Comparison of ENCODE assay signal across 12 mouse cellular contexts in genomic region chr17:65957782-65958325, GRCm38 (mm10). TPM values are rescaled to one million over a fixed set of nuclear protein-coding genes. Genes with fewer than 3 reads are reported as not detected.
DNase-seq lines count a peak whose midpoint lies in the region; ATAC-seq and TF ChIP-seq lines count a peak whose summit lies in the region.
"Had no signal": no experiment of that assay in that cellular context is flagged by ENCODE, and none has a peak within 500 bp of the region (broad histone marks: within the 10 kb centered on the region; RNA-seq: fewer than 3 reads in every experiment).

No protein-coding gene starts in this region.

- peaks cover 2% of the 10 kb centered on the region; the same call in 1 of the 2 replicates for H3K4me1 ChIP-seq in forebrain, embryonic 16.5 days (replicated peaks; ENCODE audit: control insufficient read depth, insufficient read depth, low read length)
- H3K4me1 ChIP-seq in forebrain, embryonic 12.5 days, result no peaks in the 10 kb centered on the region
- H3K4me1 ChIP-seq in hindbrain, postnatal 0 days (ENCODE audit: insufficient read depth, low read length), result no peaks in the 10 kb centered on the region
- H3K4me1 ChIP-seq in hindbrain, embryonic 11.5 days (replicated peaks; ENCODE audit: control insufficient read depth, insufficient read depth, low read length), result no peaks in the 10 kb centered on the region
- peaks cover 25% of the 10 kb centered on the region for H3K4me1 ChIP-seq in thymus, adult 2 months (replicated peaks; ENCODE audit: control insufficient read depth, insufficient read depth, low read length)
- peaks cover 4% of the 10 kb centered on the region; the same call in 1 of the 2 replicates for H3K4me1 ChIP-seq in embryonic facial prominence, embryonic 14.5 days (ENCODE audit: control insufficient read depth, insufficient read depth, low read length)
- H3K4me1 ChIP-seq: neural tube, embryonic 15.5 days had no signal

- peak; percentile 17 for DNase-seq in hindbrain, postnatal 0 days (ENCODE audit: low spot score)
- DNase-seq in hindbrain, embryonic 11.5 days (ENCODE audit: low spot score), result no peak
- no peak for DNase-seq in thymus, adult 2 months
- no peak for DNase-seq in thymus, adult 18-20 months
- DNase-seq in embryonic facial prominence, embryonic 14.5 days (ENCODE audit: low spot score), result no peak
- no peak for DNase-seq in adrenal gland, adult 8-10 months
- DNase-seq: gastrocnemius, postnatal 25 days; right cerebral cortex, postnatal 4 days had no signal

- no peaks in the 10 kb centered on the region for H3K27me3 ChIP-seq in forebrain, embryonic 16.5 days (replicated peaks; ENCODE audit: control insufficient read depth, insufficient read depth, low read length)
- no peaks in the 10 kb centered on the region for H3K27me3 ChIP-seq in forebrain, embryonic 12.5 days
- no peaks in the 10 kb centered on the region for H3K27me3 ChIP-seq in hindbrain, postnatal 0 days (ENCODE audit: insufficient read depth, low read length)
- no peaks in the 10 kb centered on the region for H3K27me3 ChIP-seq in hindbrain, embryonic 11.5 days (ENCODE audit: control insufficient read depth, insufficient read depth, low read length)
- no peaks in the 10 kb centered on the region for H3K27me3 ChIP-seq in thymus, adult 2 months (ENCODE audit: control insufficient read depth, insufficient read depth, low read length)
- no peaks in the 10 kb centered on the region for H3K27me3 ChIP-seq in embryonic facial prominence, embryonic 14.5 days (replicated peaks; ENCODE audit: control insufficient read depth, insufficient read depth, low read length)
- H3K27me3 ChIP-seq: embryonic facial prominence, embryonic 15.5 days; neural tube, embryonic 15.5 days had no signal

- 51% methylated on average over 8 of the region's 8 CpGs for WGBS in forebrain, embryonic 16.5 days
- WGBS in forebrain, embryonic 12.5 days, result 91% methylated on average over 8 of the region's 8 CpGs
- WGBS in hindbrain, postnatal 0 days, result 52% methylated on average over 8 of the region's 8 CpGs
- WGBS in hindbrain, embryonic 11.5 days, result 97% methylated on average over 8 of the region's 8 CpGs
- 93% methylated on average over 8 of the region's 8 CpGs for WGBS in thymus, adult 2 months
- WGBS in embryonic facial prominence, embryonic 14.5 days, result 75% methylated on average over 8 of the region's 8 CpGs

- H3K4me3 ChIP-seq in forebrain, embryonic 16.5 days (replicated peaks; ENCODE audit: low read length), result no peak overlapping the region
- no peak overlapping the region for H3K4me3 ChIP-seq in forebrain, embryonic 12.5 days (replicated peaks)
- H3K4me3 ChIP-seq in hindbrain, postnatal 0 days (ENCODE audit: low read length), result no peak overlapping the region
- no peak overlapping the region for H3K4me3 ChIP-seq in hindbrain, embryonic 11.5 days (ENCODE audit: low read depth, low read length)
- no peak overlapping the region for H3K4me3 ChIP-seq in thymus, adult 2 months (ENCODE audit: control insufficient read depth, insufficient read depth, low read length)
- H3K4me3 ChIP-seq in embryonic facial prominence, embryonic 14.5 days (ENCODE audit: low read depth, low read length), result no peak overlapping the region
- H3K4me3 ChIP-seq: embryonic facial prominence, embryonic 15.5 days; neural tube, embryonic 15.5 days had no signal

- H3K27ac ChIP-seq in forebrain, embryonic 16.5 days (ENCODE audit: low read length), result no peak overlapping the region
- no peak overlapping the region for H3K27ac ChIP-seq in forebrain, embryonic 12.5 days
- H3K27ac ChIP-seq in hindbrain, postnatal 0 days, result no peak overlapping the region
- no peak overlapping the region for H3K27ac ChIP-seq in hindbrain, embryonic 11.5 days (ENCODE audit: low read depth, low read length)
- H3K27ac ChIP-seq in thymus, adult 2 months (ENCODE audit: control insufficient read depth, insufficient read depth, low read length), result 0 out of 2 replicates have a peak overlapping the region, but pooled peaks have one; percentile 1
- peak overlapping the region; percentile 44; the same call in 1 of the 2 replicates for H3K27ac ChIP-seq in embryonic facial prominence, embryonic 14.5 days (replicated peaks; ENCODE audit: low read depth, low read length)
- H3K27ac ChIP-seq: neural tube, embryonic 15.5 days had no signal

- H3K36me3 ChIP-seq in forebrain, embryonic 16.5 days (ENCODE audit: control insufficient read depth, insufficient read depth), result no peaks in the 10 kb centered on the region
- no peaks in the 10 kb centered on the region for H3K36me3 ChIP-seq in forebrain, embryonic 12.5 days (replicated peaks)
- no peaks in the 10 kb centered on the region for H3K36me3 ChIP-seq in hindbrain, postnatal 0 days (ENCODE audit: insufficient read depth, low read length)
- H3K36me3 ChIP-seq in hindbrain, embryonic 11.5 days (ENCODE audit: control insufficient read depth, insufficient read depth, low read length), result no peaks in the 10 kb centered on the region
- no peaks in the 10 kb centered on the region for H3K36me3 ChIP-seq in thymus, adult 2 months (ENCODE audit: control insufficient read depth, insufficient read depth, low read length)
- no peaks in the 10 kb centered on the region for H3K36me3 ChIP-seq in embryonic facial prominence, embryonic 14.5 days (ENCODE audit: control insufficient read depth, insufficient read depth, low read length)
- H3K36me3 ChIP-seq: embryonic facial prominence, embryonic 15.5 days; neural tube, embryonic 15.5 days had no signal

- no peak for TF ChIP-seq CTCF in hindbrain, postnatal 0 days (IDR thresholded peaks at IDR 0.05; ENCODE audit: low read depth)
- TF ChIP-seq CTCF in thymus, adult 2 months (IDR thresholded peaks at IDR 0.05; ENCODE audit: borderline replicate concordance, control insufficient read depth, extremely low read depth, insufficient read depth, low read length, poor library complexity), result no peak

- ATAC-seq in forebrain, embryonic 16.5 days, result 0 out of 2 replicates have a peak, but pooled peaks have one; percentile 13
- no peak for ATAC-seq in forebrain, embryonic 12.5 days (ENCODE audit: low FRiP score)
- ATAC-seq in hindbrain, postnatal 0 days, result no peak
- no peak for ATAC-seq in hindbrain, embryonic 11.5 days (ENCODE audit: low FRiP score)
- peak; percentile 15; the same call in 1 of the 2 replicates for ATAC-seq in embryonic facial prominence, embryonic 14.5 days (ENCODE audit: low read depth)

- TF ChIP-seq POLR2A in thymus, adult 2 months (IDR thresholded peaks at IDR 0.05; ENCODE audit: control insufficient read depth, extremely low read depth, insufficient read depth, low read length, poor library complexity), result no peak

- H3K9me3 ChIP-seq in forebrain, embryonic 16.5 days (ENCODE audit: control insufficient read depth, low read length), result no peaks in the 10 kb centered on the region
- no peaks in the 10 kb centered on the region for H3K9me3 ChIP-seq in forebrain, embryonic 12.5 days
- H3K9me3 ChIP-seq in hindbrain, postnatal 0 days (ENCODE audit: low read length), result no peaks in the 10 kb centered on the region
- H3K9me3 ChIP-seq in hindbrain, embryonic 11.5 days (ENCODE audit: control insufficient read depth, low read length), result no peaks in the 10 kb centered on the region
- no peaks in the 10 kb centered on the region for H3K9me3 ChIP-seq in embryonic facial prominence, embryonic 14.5 days (ENCODE audit: control insufficient read depth, low read length)
- H3K9me3 ChIP-seq: embryonic facial prominence, embryonic 15.5 days; neural tube, embryonic 15.5 days had no signal

- H3K4me2 ChIP-seq in forebrain, embryonic 16.5 days (ENCODE audit: low read length), result no peak overlapping the region
- H3K4me2 ChIP-seq in forebrain, embryonic 12.5 days, result no peak overlapping the region
- no peak overlapping the region for H3K4me2 ChIP-seq in hindbrain, postnatal 0 days (ENCODE audit: low read depth, low read length)
- H3K4me2 ChIP-seq in hindbrain, embryonic 11.5 days (replicated peaks; ENCODE audit: low read depth, low read length), result no peak overlapping the region
- H3K4me2 ChIP-seq in embryonic facial prominence, embryonic 14.5 days (ENCODE audit: low read depth, low read length), result no peak overlapping the region
- H3K4me2 ChIP-seq: embryonic facial prominence, embryonic 15.5 days; neural tube, embryonic 15.5 days had no signal

- no peak overlapping the region for H3K9ac ChIP-seq in forebrain, embryonic 16.5 days (replicated peaks; ENCODE audit: low read depth, low read length)
- H3K9ac ChIP-seq in forebrain, embryonic 12.5 days, result no peak overlapping the region
- H3K9ac ChIP-seq in hindbrain, postnatal 0 days (replicated peaks; ENCODE audit: low read length), result no peak overlapping the region
- no peak overlapping the region for H3K9ac ChIP-seq in hindbrain, embryonic 11.5 days (ENCODE audit: low read depth, low read length)
- H3K9ac ChIP-seq in embryonic facial prominence, embryonic 14.5 days (ENCODE audit: low read depth, low read length), result no peak overlapping the region
- H3K9ac ChIP-seq: embryonic facial prominence, embryonic 15.5 days; neural tube, embryonic 15.5 days had no signal

RNA-seq across cellular contexts. Expression of gene Twsg1, which starts 6.8 kb away (rescaled TPM):
- 71.1 and 82.7 TPM in 2 replicates for polyA plus RNA-seq in forebrain, embryonic 16.5 days (2015; fragmentation: Nextera tagmentation; extraction: Ambion mirVana)
- polyA plus RNA-seq in forebrain, embryonic 12.5 days (2016; fragmentation: Nextera tagmentation; extraction: Ambion mirVana), result 100 and 101 TPM in 2 replicates
- 39.8 and 45.4 TPM in 2 replicates for total RNA-seq in hindbrain, postnatal 0 days (2014; rRNA removed)
- polyA plus RNA-seq in hindbrain, postnatal 0 days (2015; fragmentation: Nextera tagmentation; extraction: Ambion mirVana), result 45.4 and 45.7 TPM in 2 replicates
- polyA plus RNA-seq in hindbrain, embryonic 11.5 days (2014; fragmentation: Nextera tagmentation; extraction: Ambion mirVana), result 85.9 and 98.4 TPM in 2 replicates
- 33.9 and 35.2 TPM in 2 replicates for polyA plus RNA-seq in thymus, adult 2 months (2012; rRNA removed)
- polyA plus RNA-seq in embryonic facial prominence, embryonic 14.5 days (2014; fragmentation: Nextera tagmentation; extraction: Ambion mirVana), result 144 and 157 TPM in 2 replicates
- 100 to 1,000 TPM; 107 to 156 (median 129) TPM for total RNA-seq in adrenal gland, adult 8-10 months (2022)

Comparison
In these comparisons a context has a peak if more than half of its experiments do, and no peak if none do; other contexts are left out.
1. ATAC-seq: peak in forebrain, embryonic 16.5 days (single experiment) and embryonic facial prominence, embryonic 14.5 days (single experiment); none in forebrain, embryonic 12.5 days (single experiment), hindbrain, postnatal 0 days (single experiment) and hindbrain, embryonic 11.5 days (single experiment).
2. H3K27ac ChIP-seq: peak in thymus, adult 2 months (single experiment) and embryonic facial prominence, embryonic 14.5 days (single experiment); none in forebrain, embryonic 16.5 days (single experiment), forebrain, embryonic 12.5 days (single experiment), hindbrain, postnatal 0 days (single experiment) and hindbrain, embryonic 11.5 days (single experiment).